Comparison of ENCODE assay signal across 16 mouse cellular contexts in genomic region chr12:100857791-100858190, GRCm38 (mm10). TPM values are rescaled to one million over a fixed set of nuclear protein-coding genes. Genes with fewer than 3 reads are reported as not detected.
DNase-seq lines count a peak whose midpoint lies in the region; ATAC-seq and TF ChIP-seq lines count a peak whose summit lies in the region.
"Had no signal": no experiment of that assay in that cellular context is flagged by ENCODE, and none has a peak within 500 bp of the region (broad histone marks: within the 10 kb centered on the region; RNA-seq: fewer than 3 reads in every experiment).

No protein-coding gene starts in this region.

- no peak overlapping the region for H3K27ac ChIP-seq in lung, postnatal 0 days (ENCODE audit: low read length)
- H3K27ac ChIP-seq: embryonic facial prominence, embryonic 15.5 days; limb, embryonic 13.5 days; lung, embryonic 15.5 days had no signal

- DNase-seq in T-cell, adult 2 months (ENCODE audit: low spot score), result peak; percentile 31
- peak; percentile 46 to 48 for DNase-seq in cerebellum, postnatal 10 days
- peak; percentile 68 to 71 for DNase-seq in kidney, adult 8-10 months
- DNase-seq in naive thymus-derived CD4-positive, alpha-beta T cell, adult 2 months (ENCODE audit: low read depth), result peak; percentile 39
- DNase-seq in urinary bladder, postnatal 14 days (ENCODE audit: low spot score), result no peak
- DNase-seq in thymus, postnatal 10 days (ENCODE audit: low spot score in 2 of 2), result no peak
- DNase-seq in lung, postnatal 0 days (ENCODE audit: low spot score), result no peak
- DNase-seq in embryo, embryonic 10 days (ENCODE audit: low spot score), result no peak
- DNase-seq: gastrocnemius, postnatal 36 days; heart, postnatal 10 days; midbrain, embryonic 14.5 days; thymus, adult 2 months had no signal

- no peak overlapping the region for H3K4me2 ChIP-seq in lung, postnatal 0 days (replicated peaks; ENCODE audit: low read depth, low read length)
- H3K4me2 ChIP-seq: embryonic facial prominence, embryonic 15.5 days; limb, embryonic 13.5 days; lung, embryonic 15.5 days had no signal

- no peak overlapping the region for H3K9ac ChIP-seq in lung, postnatal 0 days (replicated peaks; ENCODE audit: low read depth)
- H3K9ac ChIP-seq: embryonic facial prominence, embryonic 15.5 days; limb, embryonic 13.5 days; lung, embryonic 15.5 days had no signal

- TF ChIP-seq CTCF in lung, postnatal 0 days (IDR thresholded peaks at IDR 0.05), result no peak

- H3K4me1 ChIP-seq in lung, postnatal 0 days (ENCODE audit: insufficient read depth, low read depth, low read length), result no peaks in the 10 kb centered on the region
- H3K4me1 ChIP-seq: embryonic facial prominence, embryonic 15.5 days; limb, embryonic 13.5 days; lung, embryonic 15.5 days had no signal

- no peaks in the 10 kb centered on the region for H3K27me3 ChIP-seq in lung, postnatal 0 days (replicated peaks; ENCODE audit: insufficient read depth, low read length)
- H3K27me3 ChIP-seq: embryonic facial prominence, embryonic 15.5 days; limb, embryonic 13.5 days; lung, embryonic 15.5 days had no signal

- ATAC-seq in lung, postnatal 0 days, result no peak
- ATAC-seq: forebrain, embryonic 16.5 days had no signal

- H3K36me3 ChIP-seq in lung, postnatal 0 days (ENCODE audit: insufficient read depth, low read length), result no peaks in the 10 kb centered on the region
- H3K36me3 ChIP-seq: embryonic facial prominence, embryonic 15.5 days; limb, embryonic 13.5 days; lung, embryonic 15.5 days had no signal

- no peak overlapping the region for H3K4me3 ChIP-seq in lung, postnatal 0 days (ENCODE audit: low read depth, low read length)
- H3K4me3 ChIP-seq: embryonic facial prominence, embryonic 15.5 days; limb, embryonic 13.5 days; lung, embryonic 15.5 days had no signal

- WGBS in lung, postnatal 0 days, result 65% methylated on average over 7 of the region's 7 CpGs

- H3K9me3 ChIP-seq in lung, postnatal 0 days (ENCODE audit: low read length), result no peaks in the 10 kb centered on the region
- H3K9me3 ChIP-seq: embryonic facial prominence, embryonic 15.5 days; limb, embryonic 13.5 days; lung, embryonic 15.5 days had no signal

- TF ChIP-seq EP300 in lung, postnatal 0 days (IDR thresholded peaks at IDR 0.05), result no peak

RNA-seq across cellular contexts. Expression of gene Gpr68, which starts 50.2 kb away (rescaled TPM):
- polyA plus RNA-seq in lung, postnatal 0 days (2015; fragmentation: Nextera tagmentation; extraction: Ambion mirVana), result 0.15 and 0.21 TPM in 2 replicates

Comparison
In these comparisons a context has a peak if more than half of its experiments do, and no peak if none do; other contexts are left out.
1. DNase-seq: peak in T-cell, adult 2 months (single experiment), cerebellum, postnatal 10 days (2 of 2), kidney, adult 8-10 months (2 of 2) and naive thymus-derived CD4-positive, alpha-beta T cell, adult 2 months (single experiment); none in urinary bladder, postnatal 14 days (single experiment), thymus, postnatal 10 days (0 of 2), lung, postnatal 0 days (single experiment) and embryo, embryonic 10 days (single experiment).